Mouse (Mus musculus): ENCODE measurements around the gene Rnd2. TPM values are rescaled to one million over a fixed set of nuclear protein-coding genes. Genes with fewer than 3 reads are reported as not detected.
"Not testable (repeated sequence)": the region's sequence is repeated elsewhere in the genome, so short reads cannot be mapped to it uniquely, and the experiment has no call there.

The Rnd2 gene
- polyA plus RNA-seq, 1 experiment from 2014 or later: 37.5 TPM

GRCm38 (mm10) chr11:101442127-101442693 is 22.6 kb upstream of the Rnd2 start, which contains the start of gene Rpl27:
Rpl27 (plus strand) TSS chr11:101442298.
- no peaks in the 10 kb centered on the region for H3K27me3 ChIP-seq (ENCODE audit: control insufficient read depth, insufficient read depth, low read length)
- H3K36me3 ChIP-seq (ENCODE audit: control insufficient read depth, insufficient read depth, low read length): peaks cover 12% of the 10 kb centered on the region; the same call in 1 of the 2 replicates
- H3K4me2 ChIP-seq: peak within 1 kb of the TSS; percentile 96
- peak within 1 kb of the TSS; percentile 87 for H3K27ac ChIP-seq (ENCODE audit: low read depth, low read length)
- DNase-seq (ENCODE audit: low spot score, missing footprints): peak; percentile 99
- H3K4me1 ChIP-seq (ENCODE audit: control insufficient read depth, insufficient read depth, low read length): peaks cover 10% of the 10 kb centered on the region
- H3K9ac ChIP-seq (ENCODE audit: low read length): peak within 1 kb of the TSS; percentile 96
- peak within 1 kb of the TSS; percentile 87 for H3K4me3 ChIP-seq (ENCODE audit: low read depth, low read length)
- H3K9me3 ChIP-seq (ENCODE audit: control insufficient read depth, low read length): no peaks in the 10 kb centered on the region
- ATAC-seq (ENCODE audit: low FRiP score): peak; percentile 98
- under 1% methylated on average over 41 of the region's 42 CpGs for WGBS

GRCm38 (mm10) chr11:101442760-101443159 is 22.0 kb upstream of the Rnd2 start:
- Histone ChIP-seq H3K36me3 (ENCODE audit: control insufficient read depth, insufficient read depth, low read length) (peaks cover 12% of the 10 kb centered on the region; the same call in 1 of the 2 replicates), H3K9ac (ENCODE audit: low read length) (peak overlapping the region; percentile 96), H3K4me3 (ENCODE audit: low read depth, low read length) (peak overlapping the region; percentile 87), H3K4me2 (peak overlapping the region; percentile 96), H3K27me3 (ENCODE audit: control insufficient read depth, insufficient read depth, low read length) (no peaks in the 10 kb centered on the region), H3K9me3 (ENCODE audit: control insufficient read depth, low read length) (no peaks in the 10 kb centered on the region), H3K4me1 (ENCODE audit: control insufficient read depth, insufficient read depth, low read length) (peaks cover 10% of the 10 kb centered on the region), H3K27ac (ENCODE audit: low read depth, low read length) (peak overlapping the region; percentile 87)
- no peak for DNase-seq (ENCODE audit: low spot score, missing footprints)
- ATAC-seq (ENCODE audit: low FRiP score): no peak; the same call in 1 of the 2 replicates
- 1% methylated on average over 14 of the region's 14 CpGs for WGBS

GRCm38 (mm10) chr11:101446319-101446718 is 18.5 kb upstream of the Rnd2 start:
- Histone ChIP-seq H3K27me3 (ENCODE audit: control insufficient read depth, insufficient read depth, low read length) (no peaks in the 10 kb centered on the region), H3K9ac (ENCODE audit: low read length) (no peak overlapping the region), H3K36me3 (ENCODE audit: control insufficient read depth, insufficient read depth, low read length) (peaks cover 12% of the 10 kb centered on the region; the same call in 1 of the 2 replicates), H3K4me1 (ENCODE audit: control insufficient read depth, insufficient read depth, low read length) (peaks cover 10% of the 10 kb centered on the region), H3K27ac (ENCODE audit: low read depth, low read length) (no peak overlapping the region), H3K9me3 (ENCODE audit: control insufficient read depth, low read length) (no peaks in the 10 kb centered on the region), H3K4me3 (ENCODE audit: low read depth, low read length) (no peak overlapping the region), H3K4me2 (no peak overlapping the region)
- WGBS: 86% methylated on average over 1 of the region's 1 CpGs
- DNase-seq (ENCODE audit: low spot score, missing footprints): no peak
- no peak for ATAC-seq (ENCODE audit: low FRiP score)

- not testable (repeated sequence) for H3K27me3 ChIP-seq (ENCODE audit: control insufficient read depth, insufficient read depth, low read length); DNase-seq (ENCODE audit: low spot score, missing footprints); H3K9ac ChIP-seq (ENCODE audit: low read length); ATAC-seq (ENCODE audit: low FRiP score); H3K4me1 ChIP-seq (ENCODE audit: control insufficient read depth, insufficient read depth, low read length); H3K27ac ChIP-seq (ENCODE audit: low read depth, low read length); H3K9me3 ChIP-seq (ENCODE audit: control insufficient read depth, low read length); H3K4me2 ChIP-seq; H3K4me3 ChIP-seq (ENCODE audit: low read depth, low read length)
- peaks cover 12% of the 10 kb centered on the region; the same call in 1 of the 2 replicates for H3K36me3 ChIP-seq (ENCODE audit: control insufficient read depth, insufficient read depth, low read length)
- WGBS: 93% methylated on average over 8 of the region's 8 CpGs
Measured at GRCm38 (mm10) chr11:101446860-101447259, 17.9 kb upstream of the Rnd2 start.

GRCm38 (mm10) chr11:101447786-101448185 is 17.0 kb upstream of the Rnd2 start:
- Histone ChIP-seq H3K4me1 (ENCODE audit: control insufficient read depth, insufficient read depth, low read length) (peaks cover 10% of the 10 kb centered on the region), H3K27ac (ENCODE audit: low read depth, low read length) (no peak overlapping the region), H3K9me3 (ENCODE audit: control insufficient read depth, low read length) (no peaks in the 10 kb centered on the region), H3K9ac (ENCODE audit: low read length) (no peak overlapping the region), H3K4me3 (ENCODE audit: low read depth, low read length) (no peak overlapping the region), H3K36me3 (ENCODE audit: control insufficient read depth, insufficient read depth, low read length) (peaks cover 12% of the 10 kb centered on the region; the same call in 1 of the 2 replicates), H3K27me3 (ENCODE audit: control insufficient read depth, insufficient read depth, low read length) (no peaks in the 10 kb centered on the region), H3K4me2 (no peak overlapping the region)
- no peak for ATAC-seq (ENCODE audit: low FRiP score)
- 87% methylated on average over 5 of the region's 5 CpGs for WGBS
- no peak for DNase-seq (ENCODE audit: low spot score, missing footprints)

GRCm38 (mm10) chr11:101448274-101448746 is 16.5 kb upstream of the Rnd2 start, which contains the start of gene Ifi35:
Ifi35 (plus strand) TSS chr11:101448407.
- H3K4me2 ChIP-seq: no peak within 1 kb of the TSS
- no peaks in the 10 kb centered on the region for H3K27me3 ChIP-seq (ENCODE audit: control insufficient read depth, insufficient read depth, low read length)
- H3K36me3 ChIP-seq (ENCODE audit: control insufficient read depth, insufficient read depth, low read length): peaks cover 12% of the 10 kb centered on the region; the same call in 1 of the 2 replicates
- no peaks in the 10 kb centered on the region for H3K9me3 ChIP-seq (ENCODE audit: control insufficient read depth, low read length)
- WGBS: 43% methylated on average over 10 of the region's 10 CpGs
- no peak for DNase-seq (ENCODE audit: low spot score, missing footprints)
- no peak within 1 kb of the TSS for H3K27ac ChIP-seq (ENCODE audit: low read depth, low read length)
- no peak within 1 kb of the TSS for H3K9ac ChIP-seq (ENCODE audit: low read length)
- ATAC-seq (ENCODE audit: low FRiP score): no peak
- peaks cover 5% of the 10 kb centered on the region for H3K4me1 ChIP-seq (ENCODE audit: control insufficient read depth, insufficient read depth, low read length)
- H3K4me3 ChIP-seq (ENCODE audit: low read depth, low read length): no peak within 1 kb of the TSS

- Histone ChIP-seq H3K9me3 (ENCODE audit: control insufficient read depth, low read length) (no peaks in the 10 kb centered on the region), H3K4me1 (ENCODE audit: control insufficient read depth, insufficient read depth, low read length) (peaks cover under 1% of the 10 kb centered on the region; the same call in 1 of the 2 replicates), H3K27ac (ENCODE audit: low read depth, low read length) (no peak overlapping the region), H3K27me3 (ENCODE audit: control insufficient read depth, insufficient read depth, low read length) (no peaks in the 10 kb centered on the region), H3K36me3 (ENCODE audit: control insufficient read depth, insufficient read depth, low read length) (peaks cover 9% of the 10 kb centered on the region; the same call in 1 of the 2 replicates), H3K4me2 (no peak overlapping the region), H3K9ac (ENCODE audit: low read length) (no peak overlapping the region), H3K4me3 (ENCODE audit: low read depth, low read length) (no peak overlapping the region)
- no peak for DNase-seq (ENCODE audit: low spot score, missing footprints)
- ATAC-seq (ENCODE audit: low FRiP score): no peak
- 81% methylated on average over 4 of the region's 4 CpGs for WGBS
Measured at GRCm38 (mm10) chr11:101448899-101449298, 15.9 kb upstream of the Rnd2 start.

GRCm38 (mm10) chr11:101449596-101449995 is 15.2 kb upstream of the Rnd2 start:
- not testable (repeated sequence) for H3K9ac ChIP-seq (ENCODE audit: low read length); H3K4me2 ChIP-seq; ATAC-seq (ENCODE audit: low FRiP score); H3K27me3 ChIP-seq (ENCODE audit: control insufficient read depth, insufficient read depth, low read length); H3K4me1 ChIP-seq (ENCODE audit: control insufficient read depth, insufficient read depth, low read length); H3K9me3 ChIP-seq (ENCODE audit: control insufficient read depth, low read length); H3K27ac ChIP-seq (ENCODE audit: low read depth, low read length); H3K36me3 ChIP-seq (ENCODE audit: control insufficient read depth, insufficient read depth, low read length); H3K4me3 ChIP-seq (ENCODE audit: low read depth, low read length); DNase-seq (ENCODE audit: low spot score, missing footprints)
- 89% methylated on average over 4 of the region's 4 CpGs for WGBS

- WGBS: 92% methylated on average over 3 of the region's 3 CpGs
- Histone ChIP-seq H3K36me3 (ENCODE audit: control insufficient read depth, insufficient read depth, low read length) (0 out of 2 replicates have a peak, but pooled peaks cover 4% of the 10 kb centered on the region), H3K27me3 (ENCODE audit: control insufficient read depth, insufficient read depth, low read length) (no peaks in the 10 kb centered on the region), H3K4me3 (ENCODE audit: low read depth, low read length) (no peak overlapping the region), H3K4me1 (ENCODE audit: control insufficient read depth, insufficient read depth, low read length) (no peaks in the 10 kb centered on the region), H3K4me2 (no peak overlapping the region), H3K9ac (ENCODE audit: low read length) (no peak overlapping the region), H3K27ac (ENCODE audit: low read depth, low read length) (no peak overlapping the region), H3K9me3 (ENCODE audit: control insufficient read depth, low read length) (no peaks in the 10 kb centered on the region)
- DNase-seq (ENCODE audit: low spot score, missing footprints) (no peak), ATAC-seq (ENCODE audit: low FRiP score) (no peak)
Measured at GRCm38 (mm10) chr11:101450394-101450793, 14.4 kb upstream of the Rnd2 start.
